Mouse (Mus musculus) kidney, adult 2 months (tissue): ENCODE measurements around the gene Ddias.

Experiments used
- CTCF ChIP-seq: fragments of 200-500 bp; conservative IDR thresholded peaks from 2 replicates; pipeline ENCODE4 v1.5.1; 2011; ENCODE audit warnings: low read depth, mild to moderate bottlenecking, control low read depth, low read length, moderate library complexity, mixed read lengths; ENCODE audit not compliant: insufficient read depth, insufficient read length
- POLR2A ChIP-seq: fragments of 200-500 bp; IDR thresholded peaks from one replicate; pipeline ENCODE4 v1.6.1; 2011; ENCODE audit warnings: low read depth, low read length, control low read depth

GRCm38 (mm10) chr7:92819656-92820055, 54.4 kb downstream of the Ddias start:
- TF ChIP-seq CTCF (no peak), POLR2A (no peak)
